Mouse (Mus musculus): ENCODE measurements around the gene Agmat. TPM values are rescaled to one million over a fixed set of nuclear protein-coding genes. Genes with fewer than 3 reads are reported as not detected.

The Agmat gene
- total RNA-seq (2021): not detected
- long read RNA-seq, experiment 1, partial matches to known transcripts: 1 of 1 reads
- long read RNA-seq, experiment 1, other reads (novel, unspliced or antisense): 0 of 1 reads
- long read RNA-seq, experiment 2: 0 reads

- DNase-seq (ENCODE audit: low spot score): no peak
Observed at GRCm38 (mm10) chr4:141746578-141747346, at the start of gene Agmat. Agmat (plus strand) TSS chr4:141746672.

GRCm38 (mm10) chr4:141704625-141705024 lies 41.8 kb upstream of the Agmat start:
- DNase-seq (ENCODE audit: low spot score): peak; percentile 61

GRCm38 (mm10) chr4:141705331-141705730 lies 41.1 kb upstream of the Agmat start:
- DNase-seq (ENCODE audit: low spot score): no peak

GRCm38 (mm10) chr4:141708005-141708404 lies 38.5 kb upstream of the Agmat start:
- no peak for DNase-seq (ENCODE audit: low spot score)

GRCm38 (mm10) chr4:141708971-141709370 lies 37.5 kb upstream of the Agmat start:
- DNase-seq (ENCODE audit: low spot score): no peak

- DNase-seq (ENCODE audit: low spot score): no peak
Observed at GRCm38 (mm10) chr4:141711250-141711649, 35.2 kb upstream of the Agmat start.

- no peak for DNase-seq (ENCODE audit: low spot score)
Observed at GRCm38 (mm10) chr4:141713598-141714142, 32.8 kb upstream of the Agmat start.

- peak; percentile 61 for DNase-seq (ENCODE audit: low spot score)
Observed at GRCm38 (mm10) chr4:141715027-141715426, 31.4 kb upstream of the Agmat start.

- no peak for DNase-seq (ENCODE audit: low spot score)
Observed at GRCm38 (mm10) chr4:141717633-141718032, 28.8 kb upstream of the Agmat start.

GRCm38 (mm10) chr4:141719304-141719703 lies 27.2 kb upstream of the Agmat start:
- no peak for DNase-seq (ENCODE audit: low spot score)

- DNase-seq (ENCODE audit: low spot score): no peak
Observed at GRCm38 (mm10) chr4:141720761-141721523, 25.5 kb upstream of the Agmat start.

GRCm38 (mm10) chr4:141721961-141722360 lies 24.5 kb upstream of the Agmat start:
- DNase-seq (ENCODE audit: low spot score): no peak

GRCm38 (mm10) chr4:141722731-141723672 lies 23.5 kb upstream of the Agmat start, which contains the start of gene Ddi2:
Ddi2 (minus strand) TSS chr4:141723419.
- DNase-seq (ENCODE audit: low spot score): peak; percentile 89

GRCm38 (mm10) chr4:141723673-141724068 lies 22.8 kb upstream of the Agmat start:
- DNase-seq (ENCODE audit: low spot score): no peak

GRCm38 (mm10) chr4:141724594-141724993 lies 21.9 kb upstream of the Agmat start:
- no peak for DNase-seq (ENCODE audit: low spot score)

- DNase-seq (ENCODE audit: low spot score): no peak
Observed at GRCm38 (mm10) chr4:141725277-141725676, 21.2 kb upstream of the Agmat start.

- no peak for DNase-seq (ENCODE audit: low spot score)
Observed at GRCm38 (mm10) chr4:141725738-141726137, 20.7 kb upstream of the Agmat start.

GRCm38 (mm10) chr4:141729266-141729665 lies 17.2 kb upstream of the Agmat start:
- no peak for DNase-seq (ENCODE audit: low spot score)

GRCm38 (mm10) chr4:141730401-141730800 lies 16.1 kb upstream of the Agmat start:
- no peak for DNase-seq (ENCODE audit: low spot score)

- no peak for DNase-seq (ENCODE audit: low spot score)
Observed at GRCm38 (mm10) chr4:141731766-141732165, 14.7 kb upstream of the Agmat start.
